15 mouse cellular contexts compared by ENCODE assay signal in the genomic region with DNA sequence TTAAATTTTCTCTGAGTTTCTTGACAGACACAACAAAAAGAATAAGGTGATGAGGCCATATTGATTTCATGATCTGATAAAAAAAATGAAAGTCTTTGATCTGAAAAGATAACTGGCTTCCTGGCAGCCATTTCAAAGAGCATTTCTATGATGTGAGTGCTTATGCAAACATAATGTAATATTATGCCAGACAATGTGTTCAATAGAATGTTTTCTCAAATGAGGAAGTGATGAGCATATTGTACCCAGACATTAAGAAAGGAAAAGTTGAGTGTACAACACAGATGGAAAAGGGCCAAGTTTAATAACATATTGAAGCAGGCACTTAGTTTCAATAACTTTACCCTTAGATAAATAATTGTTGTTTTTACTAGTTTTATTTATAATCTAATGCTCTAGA.
"Had no signal": no experiment of that assay in that cellular context is flagged by ENCODE, and none has a peak within 500 bp of the region (broad histone marks: within the 10 kb centered on the region; RNA-seq: fewer than 3 reads in every experiment).

No protein-coding gene starts in this region.

- H3K36me3 ChIP-seq: midbrain, embryonic 10.5 days; midbrain, embryonic 12.5 days; neural tube, embryonic 12.5 days; stomach, embryonic 15.5 days had no signal

- H3K27me3 ChIP-seq: midbrain, embryonic 12.5 days; neural tube, embryonic 12.5 days; stomach, embryonic 15.5 days had no signal

- H3K9me3 ChIP-seq: midbrain, embryonic 10.5 days; midbrain, embryonic 12.5 days; neural tube, embryonic 12.5 days; stomach, embryonic 15.5 days had no signal

- H3K9ac ChIP-seq: lung, embryonic 14.5 days; midbrain, embryonic 12.5 days; neural tube, embryonic 12.5 days; stomach, embryonic 15.5 days had no signal

- H3K4me1 ChIP-seq: midbrain, embryonic 10.5 days; midbrain, embryonic 12.5 days; neural tube, embryonic 12.5 days; stomach, embryonic 15.5 days had no signal

- H3K4me2 ChIP-seq: lung, embryonic 14.5 days; midbrain, embryonic 12.5 days; neural tube, embryonic 12.5 days; stomach, embryonic 15.5 days had no signal

- H3K27ac ChIP-seq: midbrain, embryonic 10.5 days; midbrain, embryonic 12.5 days; neural tube, embryonic 12.5 days; stomach, embryonic 15.5 days; stomach, postnatal 0 days had no signal

- ATAC-seq: midbrain, embryonic 16.5 days had no signal

- H3K4me3 ChIP-seq: midbrain, embryonic 10.5 days; midbrain, embryonic 12.5 days; myocyte; neural tube, embryonic 12.5 days; stomach, embryonic 15.5 days had no signal

- DNase-seq: lung, embryonic 14.5 days; lung, postnatal 10 days; lung, postnatal 4 days; midbrain, embryonic 14.5 days; right cerebral cortex, postnatal 14 days; thymus, adult 2 months; thymus, postnatal 25 days; thymus, postnatal 4 days had no signal
